Mouse (Mus musculus) brown adipose tissue, adult 24 weeks (tissue): ENCODE measurements at regions not wholly inside any gene's neighbourhood (a gene's known extent, or its start where the extent isn't known, plus 50 kb on each side); places are given as distances from the start of the nearest gene placed in this dataset.
"Not testable (repeated sequence)": the region's sequence is repeated elsewhere in the genome, so short reads cannot be mapped to it uniquely, and the experiment has no call there.

ENCODE experiments used
- H3K27ac ChIP-seq: fragments of 200-500 bp; replicated peaks from 2 replicates; pipeline ENCODE4 v1.5.1; 2012; ENCODE audit warnings: low read depth, mild to moderate bottlenecking, low read length
- H3K4me1 ChIP-seq: fragments of 200-500 bp; 2 replicates; pipeline ENCODE4 v1.6.1; 2012; ENCODE audit warnings: low read length, mixed read lengths; ENCODE audit not compliant: control insufficient read depth, insufficient read depth, insufficient read length
- H3K4me3 ChIP-seq: fragments of 200-500 bp; 2 replicates; pipeline ENCODE4 v1.5.1; 2012; ENCODE audit warnings: low read depth, mild to moderate bottlenecking, low read length, moderate library complexity; ENCODE audit not compliant: insufficient read depth

DNA sequence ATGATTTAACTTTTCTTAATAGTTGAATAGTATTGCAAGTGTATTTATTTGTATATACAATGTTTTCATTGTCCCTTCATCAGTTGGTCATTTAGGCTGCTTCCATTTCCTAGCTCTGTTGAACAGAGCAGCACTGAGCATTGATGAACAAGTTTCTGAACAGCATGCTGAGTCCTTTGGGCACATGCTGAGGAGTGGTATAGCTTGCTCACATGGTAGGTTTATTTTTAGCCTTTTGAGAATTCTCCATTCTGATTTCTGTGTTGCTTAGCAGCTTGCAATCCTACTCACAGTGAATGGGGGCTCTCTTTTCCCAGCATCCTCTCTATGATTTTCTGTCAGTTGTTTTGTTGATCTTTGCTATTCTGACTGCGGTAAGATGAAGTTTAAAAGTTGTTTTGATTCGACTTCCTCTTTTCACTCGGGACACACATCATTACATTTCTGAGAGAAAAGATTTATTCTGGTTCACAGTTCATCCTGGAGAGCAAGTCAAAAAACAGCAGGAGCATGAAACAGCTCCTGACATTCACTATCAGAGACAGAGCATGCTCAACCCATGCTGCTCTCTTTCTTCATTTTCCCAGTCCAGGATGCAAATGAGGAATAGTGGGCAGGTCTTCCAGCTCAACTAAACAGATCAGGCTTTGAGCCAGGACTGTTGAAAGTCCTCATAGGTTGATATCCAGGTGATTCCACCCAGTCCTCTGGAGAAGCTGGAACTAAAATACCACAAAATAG lies 413.1 kb downstream of the Gm37988 start:
- Histone ChIP-seq H3K4me1 (no peaks in the 10 kb centered on the region), H3K27ac (no peak overlapping the region), H3K4me3 (no peak overlapping the region)

DNA sequence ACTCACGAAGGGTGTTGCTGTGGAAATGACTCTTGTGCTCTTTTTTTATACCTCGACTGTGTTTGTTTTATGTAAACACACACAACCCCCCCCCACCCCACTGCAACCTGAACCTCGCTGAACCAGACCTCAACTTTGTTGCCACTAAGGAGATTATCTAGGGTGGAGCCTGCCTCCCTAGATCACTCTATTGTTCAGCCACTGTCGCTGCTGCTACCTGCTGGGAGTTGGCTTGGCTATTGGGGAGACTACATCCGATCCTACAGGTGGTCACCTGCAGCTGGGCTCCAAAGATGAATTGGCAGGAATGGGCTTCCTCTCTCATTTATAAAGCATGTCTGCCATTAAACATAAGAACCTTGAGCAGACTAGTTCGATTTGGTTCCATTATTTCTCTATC lies 420.2 kb downstream of the Gm37988 start:
- H3K27ac ChIP-seq = no peak overlapping the region
- H3K4me1 ChIP-seq = no peaks in the 10 kb centered on the region

DNA sequence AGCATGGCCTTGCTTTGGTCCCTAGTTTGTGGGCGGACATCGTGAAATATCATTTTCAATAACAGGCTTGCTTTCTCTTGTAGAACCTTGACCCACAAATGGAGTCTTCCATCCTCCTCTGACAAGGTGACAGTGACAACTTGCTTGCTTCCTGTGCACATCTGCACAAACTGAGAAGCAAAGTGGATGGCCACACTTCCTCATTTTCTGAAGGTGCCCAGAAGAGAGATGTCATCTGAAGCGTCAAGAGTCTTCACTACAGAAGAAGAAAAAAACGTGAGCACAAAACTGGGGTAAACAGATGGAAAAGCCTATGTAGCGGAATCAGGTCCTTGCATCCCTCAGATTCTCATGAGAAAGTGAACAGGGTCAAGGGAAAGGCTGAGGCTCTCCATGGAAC lies 423.5 kb downstream of the Gm37988 start:
- H3K4me1 ChIP-seq = no peaks in the 10 kb centered on the region
- no peak overlapping the region for H3K4me3 ChIP-seq
- H3K27ac ChIP-seq = no peak overlapping the region

More for the DNA sequence above, 420.2 kb downstream of the Gm37988 start:
- H3K4me3 ChIP-seq = no peak overlapping the region

GRCm38 (mm10) chr1:5231961-5232846 lies 424.5 kb downstream of the Gm37988 start:
- no peak overlapping the region for H3K27ac ChIP-seq
- H3K4me3 ChIP-seq = no peak overlapping the region
- H3K4me1 ChIP-seq = no peaks in the 10 kb centered on the region

DNA sequence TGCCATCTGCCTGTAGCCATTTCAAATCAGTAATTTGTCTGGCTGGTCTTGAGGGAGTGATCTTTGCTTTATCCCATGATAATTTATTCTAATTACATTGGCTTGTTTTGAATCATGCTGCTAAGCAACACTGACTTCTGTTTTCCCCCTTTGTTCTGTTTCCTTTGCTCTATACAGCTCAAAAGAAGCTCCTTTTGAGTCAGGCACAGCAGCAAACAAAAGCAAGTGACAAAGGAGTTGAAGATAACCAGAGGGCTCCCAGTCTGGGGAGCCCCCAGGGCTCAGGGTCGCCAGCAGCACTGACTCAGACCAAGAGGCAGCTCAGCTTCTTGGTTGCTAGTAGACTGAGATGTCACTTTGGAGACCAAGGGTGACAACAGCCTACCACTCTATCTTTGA lies 425.2 kb downstream of the Gm37988 start:
- Histone ChIP-seq H3K27ac (no peak overlapping the region), H3K4me1 (no peaks in the 10 kb centered on the region), H3K4me3 (no peak overlapping the region)

DNA sequence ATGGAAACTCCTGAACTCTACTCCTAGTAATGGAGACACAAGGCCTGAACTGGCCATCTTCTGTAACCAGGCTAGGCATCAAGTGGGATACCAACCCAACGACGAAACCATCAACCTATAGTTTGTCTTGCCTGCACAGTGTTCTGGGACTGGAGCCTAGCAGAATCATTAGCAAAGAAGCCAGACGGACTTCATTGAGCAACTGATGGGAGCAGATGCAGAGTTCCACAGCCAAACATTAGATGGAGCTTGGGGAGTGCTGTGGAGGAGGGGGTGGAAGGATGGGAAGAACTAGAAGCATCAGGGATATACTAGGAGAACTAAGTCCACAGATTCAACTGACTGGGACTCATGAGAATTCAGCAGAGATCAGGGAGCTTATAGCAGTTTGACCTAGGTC lies 435.5 kb downstream of the Gm37988 start:
- Histone ChIP-seq H3K4me3 (no peak overlapping the region), H3K4me1 (no peaks in the 10 kb centered on the region), H3K27ac (no peak overlapping the region)

GRCm38 (mm10) chr1:5260874-5261273 lies 453.2 kb downstream of the Gm37988 start:
- H3K27ac ChIP-seq, H3K4me1 ChIP-seq, H3K4me3 ChIP-seq: not testable (repeated sequence)

DNA sequence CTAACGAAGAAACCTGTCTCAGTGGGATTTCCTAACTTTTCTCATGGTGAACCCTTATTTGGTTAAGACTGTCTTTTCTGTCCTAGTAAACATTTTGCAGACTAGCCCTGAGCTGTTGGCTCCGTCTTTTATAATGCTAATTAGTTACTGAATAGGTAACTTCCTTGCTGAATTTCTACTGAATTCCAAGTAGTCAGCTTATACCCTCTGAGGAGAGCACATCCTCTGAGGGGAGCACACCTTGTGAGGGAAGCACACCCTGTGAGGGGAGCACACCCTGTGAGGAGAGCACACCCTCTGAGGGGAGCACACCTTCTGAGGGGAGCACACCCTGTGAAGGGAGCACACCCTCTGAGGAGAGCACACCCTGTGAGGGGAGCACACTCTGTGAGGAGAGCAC lies 453.6 kb downstream of the Gm37988 start:
- not testable (repeated sequence) for H3K4me3 ChIP-seq, H3K27ac ChIP-seq, H3K4me1 ChIP-seq

- Histone ChIP-seq H3K4me3 (no peak overlapping the region), H3K27ac (no peak overlapping the region), H3K4me1 (no peaks in the 10 kb centered on the region)
These were observed 466.2 kb downstream of the Gm37988 start for GRCm38 (mm10) chr1:5273938-5274337.

GRCm38 (mm10) chr1:5294570-5294969 lies 486.9 kb downstream of the Gm37988 start:
- Histone ChIP-seq H3K4me3 (no peak overlapping the region), H3K27ac (no peak overlapping the region), H3K4me1 (no peaks in the 10 kb centered on the region)

GRCm38 (mm10) chr1:5297627-5298026 lies 489.9 kb downstream of the Gm37988 start:
- H3K4me1 ChIP-seq = no peaks in the 10 kb centered on the region
- no peak overlapping the region for H3K27ac ChIP-seq
- no peak overlapping the region for H3K4me3 ChIP-seq

DNA sequence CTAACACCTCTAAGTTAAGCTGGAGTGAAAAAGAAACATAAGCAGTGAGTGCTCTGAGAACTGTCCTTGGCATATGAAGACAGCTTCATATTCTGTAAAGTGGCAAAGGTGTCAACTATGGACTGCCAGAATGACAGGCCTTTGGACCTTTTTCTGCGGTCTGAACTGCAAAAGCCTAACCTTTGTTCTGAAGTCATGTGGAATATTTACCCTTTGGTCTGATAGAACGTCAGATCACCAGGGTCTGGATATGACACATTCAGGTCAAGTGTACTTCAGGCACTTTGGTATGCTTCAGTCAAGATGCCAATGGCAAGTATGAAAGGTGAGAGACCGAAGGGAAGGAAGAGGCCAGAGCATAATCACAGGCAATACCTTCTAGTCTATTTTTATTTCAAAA lies 504.0 kb downstream of the Gm37988 start:
- Histone ChIP-seq H3K27ac (no peak overlapping the region), H3K4me3 (no peak overlapping the region)

GRCm38 (mm10) chr1:5315839-5316238 lies 508.1 kb downstream of the Gm37988 start:
- Histone ChIP-seq H3K4me1 (no peaks in the 10 kb centered on the region), H3K27ac (no peak overlapping the region), H3K4me3 (no peak overlapping the region)

More for the DNA sequence above, 504.0 kb downstream of the Gm37988 start:
- no peaks in the 10 kb centered on the region for H3K4me1 ChIP-seq

DNA sequence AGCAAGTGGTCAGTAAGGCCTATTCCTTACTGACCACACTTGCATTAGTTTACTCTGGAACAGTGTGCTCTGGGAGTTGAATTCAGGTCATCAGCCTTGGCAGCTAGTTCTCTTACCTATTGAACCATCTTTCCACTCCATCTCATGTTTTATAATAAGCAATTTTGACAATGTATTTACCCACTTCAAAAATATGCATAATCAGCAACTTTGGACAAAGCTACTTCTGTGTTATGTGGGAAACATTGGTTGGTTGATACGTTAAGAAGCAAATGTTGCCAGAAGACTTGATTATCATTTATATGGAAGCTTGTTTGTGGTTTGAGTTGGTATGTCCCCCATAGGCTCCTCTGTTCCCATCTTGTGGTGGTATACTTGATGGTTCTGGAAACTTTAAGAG lies 509.4 kb downstream of the Gm37988 start:
- H3K4me1 ChIP-seq = no peaks in the 10 kb centered on the region
- H3K4me3 ChIP-seq = no peak overlapping the region
- H3K27ac ChIP-seq = no peak overlapping the region

GRCm38 (mm10) chr1:5326311-5326710 lies 518.6 kb downstream of the Gm37988 start:
- Histone ChIP-seq H3K4me3 (no peak overlapping the region), H3K27ac (peak overlapping the region; percentile 53; the same call in 1 of the 2 replicates), H3K4me1 (no peaks in the 10 kb centered on the region)
